In the genomic region with DNA sequence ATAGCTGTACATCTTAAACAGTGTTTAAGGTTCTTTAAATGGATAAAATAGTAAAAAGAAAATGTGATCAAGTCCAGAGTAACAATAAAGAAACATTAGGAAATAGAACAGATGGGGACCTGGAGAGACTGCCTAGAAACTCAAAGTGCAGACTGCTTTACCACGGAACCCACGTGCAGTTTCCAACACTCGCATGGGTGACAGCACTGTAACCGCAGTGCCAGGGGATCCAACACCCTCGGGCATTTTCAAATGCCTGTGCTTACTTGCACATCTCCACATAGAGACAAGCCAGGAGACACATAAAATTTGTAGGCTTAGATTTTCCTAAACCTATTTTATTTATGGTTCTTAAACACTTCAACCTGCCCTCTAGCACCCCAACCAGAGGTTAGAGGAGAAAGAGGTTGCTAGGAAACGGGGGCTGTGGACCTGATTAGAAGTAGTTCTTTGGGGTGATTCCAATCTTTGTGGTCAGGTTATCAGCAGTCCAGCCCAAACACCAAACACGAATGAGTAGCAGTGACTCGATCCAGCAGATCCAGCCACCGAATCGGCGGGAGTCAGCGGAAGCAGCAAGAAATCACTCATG, we compare ENCODE assay signal across 9 mouse cellular contexts. TPM values are rescaled to one million over a fixed set of nuclear protein-coding genes. Genes with fewer than 3 reads are reported as not detected.
DNase-seq lines count a peak whose midpoint lies in the region; ATAC-seq and TF ChIP-seq lines count a peak whose summit lies in the region.
"Had no signal": no experiment of that assay in that cellular context is flagged by ENCODE, and none has a peak within 500 bp of the region (broad histone marks: within the 10 kb centered on the region; RNA-seq: fewer than 3 reads in every experiment).

No protein-coding gene starts in this region.

- no peak for ATAC-seq in heart, embryonic 12.5 days (ENCODE audit: insufficient number of reproducible peaks, low FRiP score)
- peak; percentile 12 to 25; a peak in 2 of 4 replicates for ATAC-seq in hematopoietic stem cell, adult 5-6 weeks (replicated peaks in 1 of 2; ENCODE audit: insufficient read depth in 1 of 2, low FRiP score in 2 of 2, low TSS enrichment in 1 of 2, low read depth in 1 of 2, poor library complexity in 2 of 2, severe bottlenecking in 2 of 2)

- H3K4me3 ChIP-seq in heart, embryonic 12.5 days: peak overlapping the region; percentile 43
- peak overlapping the region; percentile 73 for H3K4me3 ChIP-seq in E14TG2a.4 (replicated peaks; ENCODE audit: low read length)
- peak overlapping the region; percentile 48 for H3K4me3 ChIP-seq in midbrain, embryonic 10.5 days
- H3K4me3 ChIP-seq: erythroblast, embryonic 14.5 days had no signal

- H3K4me2 ChIP-seq in heart, embryonic 12.5 days: peak overlapping the region; percentile 68

- H3K36me3 ChIP-seq in heart, embryonic 12.5 days: no peaks in the 10 kb centered on the region
- no peaks in the 10 kb centered on the region for H3K36me3 ChIP-seq in E14TG2a.4 (ENCODE audit: insufficient read depth, low read length)
- no peaks in the 10 kb centered on the region for H3K36me3 ChIP-seq in midbrain, embryonic 10.5 days

- no peak overlapping the region for H3K27ac ChIP-seq in heart, embryonic 12.5 days (ENCODE audit: poor library complexity, severe bottlenecking)
- H3K27ac ChIP-seq in midbrain, embryonic 10.5 days (replicated peaks): peak overlapping the region; percentile 77

- DNase-seq in heart, adult 11 months: no peak
- DNase-seq in midbrain, embryonic 10.5 days (ENCODE audit: low spot score): no peak
- DNase-seq in cerebellum, adult 11-12 months: no peak
- DNase-seq in adrenal gland, postnatal 36 days: no peak
- no peak for DNase-seq in B cell, adult 2 months

- peak overlapping the region; percentile 67 for H3K9ac ChIP-seq in heart, embryonic 12.5 days

- H3K4me1 ChIP-seq in heart, embryonic 12.5 days (replicated peaks): no peaks in the 10 kb centered on the region
- H3K4me1 ChIP-seq in E14TG2a.4 (replicated peaks; ENCODE audit: low read depth, low read length): peaks cover 30% of the 10 kb centered on the region
- peaks cover 4% of the 10 kb centered on the region; the same call in 1 of the 2 replicates for H3K4me1 ChIP-seq in midbrain, embryonic 10.5 days

- TF ChIP-seq CTCF in E14TG2a.4 (conservative IDR thresholded peaks at IDR 0.05; ENCODE audit: low read length): no peak

- H3K9me3 ChIP-seq in heart, embryonic 12.5 days (replicated peaks): peaks cover 1% of the 10 kb centered on the region
- H3K9me3 ChIP-seq in E14TG2a.4 (ENCODE audit: low read length): no peaks in the 10 kb centered on the region
- peaks cover 3% of the 10 kb centered on the region; the same call in 1 of the 2 replicates for H3K9me3 ChIP-seq in midbrain, embryonic 10.5 days (replicated peaks)

- WGBS in heart, embryonic 12.5 days: 46% methylated on average over 12 of the region's 12 CpGs
- 53% methylated on average over 12 of the region's 12 CpGs for WGBS in midbrain, embryonic 10.5 days

- no peaks in the 10 kb centered on the region for H3K27me3 ChIP-seq in heart, embryonic 12.5 days (replicated peaks)
- H3K27me3 ChIP-seq in E14TG2a.4 (ENCODE audit: insufficient read depth, low read length): no peaks in the 10 kb centered on the region
- H3K27me3 ChIP-seq in midbrain, embryonic 10.5 days (ENCODE audit: low read depth, poor library complexity, severe bottlenecking): no peaks in the 10 kb centered on the region

RNA-seq across cellular contexts. Expression of a gene that starts 29.2 kb away (rescaled TPM):
- polyA plus RNA-seq in heart, embryonic 12.5 days (2016; fragmentation: Nextera tagmentation; extraction: Ambion mirVana): 9.1 and 11.4 TPM in 2 replicates
- total RNA-seq in hematopoietic stem cell, adult 5-6 weeks (2017): 4.7 and 6.1 TPM in 2 replicates
- 13.5 and 16.9 TPM in 2 replicates for polyA plus RNA-seq in midbrain, embryonic 10.5 days (2016; fragmentation: Nextera tagmentation; extraction: Ambion mirVana)
- total RNA-seq in adrenal gland, postnatal 36 days (2021): 10 to 100 TPM; 27.3 to 31.4 TPM

RNA-seq across cellular contexts. Expression of a gene that starts 39.0 kb away (rescaled TPM):
- 92.1 TPM in 2 replicates for polyA plus RNA-seq in heart, embryonic 12.5 days (2016; fragmentation: Nextera tagmentation; extraction: Ambion mirVana)
- total RNA-seq in hematopoietic stem cell, adult 5-6 weeks (2017): 162 and 213 TPM in 2 replicates
- polyA plus RNA-seq in midbrain, embryonic 10.5 days (2016; fragmentation: Nextera tagmentation; extraction: Ambion mirVana): 136 and 158 TPM in 2 replicates
- 100 to 1,000 TPM in 1 of 2 experiments, 10 to 100 TPM in 1; 92.2 to 134 TPM for total RNA-seq in adrenal gland, postnatal 36 days (2021)

RNA-seq across cellular contexts. Expression of a gene that starts 59.2 kb away (rescaled TPM):
- 7.4 and 8.7 TPM in 2 replicates for polyA plus RNA-seq in heart, embryonic 12.5 days (2016; fragmentation: Nextera tagmentation; extraction: Ambion mirVana)
- total RNA-seq in hematopoietic stem cell, adult 5-6 weeks (2017): 6.4 and 8.6 TPM in 2 replicates
- polyA plus RNA-seq in midbrain, embryonic 10.5 days (2016; fragmentation: Nextera tagmentation; extraction: Ambion mirVana): 1.9 and 2.0 TPM in 2 replicates
- total RNA-seq in adrenal gland, postnatal 36 days (2021): 10 to 100 TPM; 25.2 to 51.2 TPM
